Mouse (Mus musculus) limb, embryonic 14.5 days (tissue): ENCODE measurements around the gene Uroc1. TPM values are rescaled to one million over a fixed set of nuclear protein-coding genes. Genes with fewer than 3 reads are reported as not detected.

Source experiments
- ATAC-seq: fragments of 200-750 bp; cut with Nextera tagmentation; 2 replicates; pipeline ENCODE4 v1.8.0; 2017; ENCODE audit warnings: low read depth, moderate number of reproducible peaks, moderate TSS enrichment; ENCODE audit not compliant: low FRiP score
- DNase-seq: peaks from one replicate; pipeline ENCODE4 v3.0.0-alpha.2; 2015; ENCODE audit warnings: low spot score
- H3K27ac ChIP-seq: fragments of 300-500 bp; sonication (generic); replicated peaks from 2 replicates; pipeline ENCODE4 v1.5.1; 2014; ENCODE audit warnings: low read depth, mild to moderate bottlenecking, low read length, moderate library complexity, mixed read lengths
- H3K27me3 ChIP-seq: fragments of 300-500 bp; sonication (generic); 2 replicates; pipeline ENCODE4 v1.6.1; 2014; ENCODE audit warnings: low read length, mixed read lengths; ENCODE audit not compliant: control insufficient read depth, insufficient read depth
- H3K36me3 ChIP-seq: fragments of 300-500 bp; sonication (generic); 2 replicates; pipeline ENCODE4 v1.6.1; 2014; ENCODE audit warnings: mild to moderate bottlenecking, low read length, moderate library complexity, mixed read lengths; ENCODE audit not compliant: control insufficient read depth, insufficient read depth
- H3K4me1 ChIP-seq: fragments of 300-500 bp; sonication (generic); 2 replicates; pipeline ENCODE4 v1.6.1; 2014; ENCODE audit warnings: antibody characterized with exemption, low read length, mixed read lengths; ENCODE audit not compliant: control insufficient read depth, insufficient read depth
- H3K4me2 ChIP-seq: fragments of 300-500 bp; sonication (generic); replicated peaks from 2 replicates; pipeline ENCODE4 v1.6.1; 2014; ENCODE audit warnings: low read depth, mild to moderate bottlenecking, low read length, moderate library complexity; ENCODE audit not compliant: severe bottlenecking
- H3K4me3 ChIP-seq: fragments of 300-500 bp; sonication (generic); replicated peaks from 2 replicates; pipeline ENCODE4 v1.5.1; 2014; ENCODE audit warnings: low read length
- H3K9ac ChIP-seq: fragments of 300-500 bp; sonication (generic); 2 replicates; pipeline ENCODE4 v1.6.1; 2014; ENCODE audit warnings: mild to moderate bottlenecking, low read depth, low read length, moderate library complexity; ENCODE audit not compliant: severe bottlenecking
- H3K9me3 ChIP-seq: fragments of 300-500 bp; sonication (generic); 2 replicates; pipeline ENCODE4 v1.6.1; 2016; ENCODE audit warnings: low read length; ENCODE audit not compliant: control insufficient read depth
- POLR2A ChIP-seq: fragments of 200-500 bp; IDR thresholded peaks from 2 replicates; pipeline ENCODE4 v1.8.0; 2012; ENCODE audit warnings: inconsistent platforms, mild to moderate bottlenecking, moderate library complexity, borderline replicate concordance; ENCODE audit not compliant: insufficient read depth, insufficient read length; ENCODE audit errors: extremely low read depth
- WGBS: fragments of 180-500 bp; shearing (Covaris S2); extraction: QIAGEN DNeasy Blood & Tissue Kit; methylation state at CpG from one replicate; pipeline ENCODE4 v1.1.7; 2014; 5-methylcytosine and 5-hydroxymethylcytosine counted together
- polyA plus RNA-seq, 2 experiments: library from polyadenylated mRNA; depleted of rRNA in 1 of 2; stranded (reverse) in 1 of 2; unstranded in 1 of 2; fragments of >200 nt; fragmentation: Nextera tagmentation in 1 of 2; extraction: Ambion mirVana in 1 of 2; gene quantifications; 2 replicates each; pipeline versions ENCODE4 v1.2.1 to v1.2.3; 2012 to 2014

Uroc1 gene
- polyA plus RNA-seq, 2 experiments: 0.04 to 0.08 TPM

DNA sequence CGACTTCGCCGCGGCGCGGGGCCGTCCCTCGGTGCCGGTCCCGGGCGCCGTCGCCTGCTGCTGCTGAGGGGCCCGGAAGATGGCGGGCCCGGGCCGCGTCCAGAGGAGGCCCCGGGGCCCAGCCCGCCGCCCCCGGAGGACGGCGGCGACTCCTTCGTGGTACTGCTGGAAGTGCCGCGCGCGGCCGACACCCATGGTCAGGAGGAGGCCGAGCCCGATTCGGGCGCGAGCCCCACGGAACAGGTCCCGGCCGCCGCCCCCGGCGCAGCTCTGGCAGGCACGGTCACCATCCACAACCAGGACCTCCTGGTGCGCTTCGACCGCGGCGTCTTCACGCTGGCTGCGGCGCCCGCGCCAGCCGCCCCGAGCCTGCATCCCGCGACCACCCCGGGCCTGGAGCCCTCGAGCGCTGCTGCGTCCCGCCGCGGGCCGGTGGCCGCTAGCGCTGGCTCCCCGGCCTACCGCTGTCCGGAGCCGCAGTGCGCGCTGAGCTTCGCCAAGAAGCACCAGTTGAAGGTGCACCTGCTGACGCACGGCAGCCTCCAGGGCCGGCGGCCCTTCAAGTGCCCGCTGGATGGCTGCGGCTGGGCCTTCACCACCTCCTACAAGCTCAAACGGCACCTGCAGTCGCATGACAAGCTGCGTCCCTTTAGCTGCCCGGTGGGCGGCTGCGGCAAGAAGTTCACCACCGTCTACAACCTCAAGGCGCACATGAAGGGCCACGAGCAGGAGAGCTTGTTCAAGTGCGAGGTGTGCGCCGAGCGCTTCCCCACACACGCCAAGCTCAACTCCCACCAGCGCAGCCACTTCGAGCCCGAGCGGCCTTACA, 36.9 kb downstream of the Uroc1 start:
- peak overlapping the region; percentile 78 for H3K9ac ChIP-seq
- H3K27me3 ChIP-seq: no peaks in the 10 kb centered on the region
- peak overlapping the region; percentile 65 for H3K27ac ChIP-seq
- DNase-seq: peak; percentile 12
- peaks cover 25% of the 10 kb centered on the region for H3K36me3 ChIP-seq
- under 1% methylated on average over 59 of the region's 98 CpGs for WGBS
- H3K4me1 ChIP-seq: peaks cover 16% of the 10 kb centered on the region
- ATAC-seq: peak; percentile 79
- TF ChIP-seq POLR2A: no peak
- H3K4me2 ChIP-seq: peak overlapping the region; percentile 98
- peak overlapping the region; percentile 92 for H3K4me3 ChIP-seq
- H3K9me3 ChIP-seq: no peaks in the 10 kb centered on the region

DNA sequence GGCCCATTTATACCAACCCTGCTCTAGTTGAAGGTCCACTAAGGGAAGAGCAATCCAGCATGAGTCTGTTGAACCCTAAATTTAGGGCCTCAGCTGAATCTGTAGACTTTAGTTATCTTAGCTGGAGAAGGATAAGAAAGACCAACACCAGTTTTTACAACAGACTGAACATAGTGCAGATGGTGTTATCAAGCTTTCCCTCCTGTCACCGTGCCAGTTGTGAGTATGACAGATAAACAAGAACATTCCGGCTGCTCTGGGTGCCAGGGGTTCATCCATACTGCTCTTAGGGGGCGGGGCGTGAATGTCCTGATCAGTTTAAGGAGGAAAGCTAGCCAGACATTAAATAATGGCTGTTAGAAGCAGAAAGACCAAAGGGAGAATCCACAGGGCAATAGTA, 41.6 kb downstream of the Uroc1 start:
- Histone ChIP-seq H3K4me3 (no peak overlapping the region), H3K9ac (no peak overlapping the region), H3K27me3 (no peaks in the 10 kb centered on the region), H3K4me1 (peaks cover 16% of the 10 kb centered on the region), H3K36me3 (peaks cover 67% of the 10 kb centered on the region), H3K27ac (no peak overlapping the region), H3K9me3 (no peaks in the 10 kb centered on the region), H3K4me2 (no peak overlapping the region)
- TF ChIP-seq POLR2A: no peak
- ATAC-seq: no peak
- DNase-seq: no peak
- 95% methylated on average over 4 of the region's 4 CpGs for WGBS

DNA sequence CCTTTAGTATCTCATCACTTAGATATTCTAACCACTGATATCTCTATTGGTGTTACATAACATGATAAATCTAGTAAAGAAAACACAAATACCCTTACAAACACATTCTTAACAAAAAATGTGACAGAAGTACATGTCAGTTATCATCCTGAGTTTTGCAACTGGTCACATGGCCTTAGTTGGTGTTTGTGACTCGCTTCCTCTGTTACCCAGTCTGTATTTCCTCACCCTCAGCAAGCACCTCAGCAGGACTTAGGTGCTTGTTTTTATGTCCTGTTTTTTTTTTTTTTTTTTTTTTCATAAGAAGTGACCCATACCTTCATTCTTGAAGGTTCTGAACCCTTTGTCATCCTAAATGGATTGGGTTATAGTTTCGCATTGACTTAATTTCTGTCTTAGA, 44.6 kb downstream of the Uroc1 start:
- H3K4me2 ChIP-seq: no peak overlapping the region
- H3K9ac ChIP-seq: no peak overlapping the region
- 94% methylated on average over 2 of the region's 2 CpGs for WGBS
- H3K4me1 ChIP-seq: no peaks in the 10 kb centered on the region
- H3K4me3 ChIP-seq: no peak overlapping the region
- no peak for TF ChIP-seq POLR2A
- no peaks in the 10 kb centered on the region for H3K9me3 ChIP-seq
- ATAC-seq (no peak), DNase-seq (no peak)
- no peak overlapping the region for H3K27ac ChIP-seq
- peaks cover 91% of the 10 kb centered on the region for H3K36me3 ChIP-seq
- no peaks in the 10 kb centered on the region for H3K27me3 ChIP-seq

DNA sequence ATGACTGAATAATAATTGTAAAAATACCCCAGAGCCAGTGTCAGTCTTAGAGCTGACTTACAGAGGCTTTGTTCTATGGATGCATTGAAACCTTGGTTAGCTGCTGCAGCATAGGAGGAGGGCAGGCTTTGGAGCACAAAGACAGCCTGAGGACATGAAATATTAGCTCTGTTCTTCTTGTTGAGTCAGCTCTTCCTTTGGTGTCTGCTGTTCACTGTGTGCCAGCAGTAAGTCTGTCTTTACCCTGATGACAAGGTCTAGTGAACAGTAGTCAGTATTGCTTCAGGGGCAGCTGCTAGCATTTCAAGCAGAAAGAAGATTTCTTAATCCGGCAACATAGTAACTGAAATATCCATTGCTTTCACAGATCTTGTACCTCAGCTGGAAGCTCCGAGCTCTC, 48.4 kb downstream of the Uroc1 start:
- Histone ChIP-seq H3K27ac (no peak overlapping the region), H3K36me3 (peaks cover 89% of the 10 kb centered on the region), H3K9me3 (no peaks in the 10 kb centered on the region), H3K4me1 (no peaks in the 10 kb centered on the region), H3K4me3 (no peak overlapping the region), H3K9ac (no peak overlapping the region), H3K27me3 (no peaks in the 10 kb centered on the region), H3K4me2 (no peak overlapping the region)
- WGBS: 94% methylated on average over 2 of the region's 2 CpGs
- ATAC-seq (no peak), DNase-seq (no peak)
- no peak for TF ChIP-seq POLR2A

DNA sequence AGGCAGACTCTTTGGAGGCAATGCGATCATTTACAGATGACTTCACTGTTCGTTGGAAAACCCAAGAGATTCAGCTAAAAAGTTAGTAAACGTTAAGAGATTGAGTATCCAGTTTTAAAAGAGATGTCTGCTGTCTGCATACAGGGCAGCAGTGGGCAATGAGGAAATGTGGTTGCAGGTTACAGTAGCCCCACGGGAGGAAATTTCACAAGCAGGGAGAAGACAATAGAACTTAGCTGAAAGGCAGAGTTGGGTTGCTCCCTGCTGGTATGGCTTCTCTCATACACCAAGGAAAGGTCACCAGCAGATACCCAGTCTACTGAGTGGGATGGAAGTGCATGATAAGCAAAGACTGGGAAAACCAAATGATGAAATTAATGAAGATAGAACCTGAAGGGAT, 57.5 kb downstream of the Uroc1 start:
- 86% methylated on average over 4 of the region's 4 CpGs for WGBS
- no peak for DNase-seq
- Histone ChIP-seq H3K27ac (no peak overlapping the region), H3K27me3 (no peaks in the 10 kb centered on the region), H3K4me3 (no peak overlapping the region), H3K36me3 (peaks cover 44% of the 10 kb centered on the region), H3K4me1 (no peaks in the 10 kb centered on the region), H3K9ac (no peak overlapping the region), H3K4me2 (no peak overlapping the region), H3K9me3 (no peaks in the 10 kb centered on the region)
- ATAC-seq: no peak
- TF ChIP-seq POLR2A: no peak
